Mouse (Mus musculus) heart, postnatal 25 days (tissue): ENCODE measurements around the gene Pld2. TPM values are rescaled to one million over a fixed set of nuclear protein-coding genes. Genes with fewer than 3 reads are reported as not detected.
"Not testable (repeated sequence)": the region's sequence is repeated elsewhere in the genome, so short reads cannot be mapped to it uniquely, and the experiment has no call there.

Experiments
- DNase-seq: peaks from one replicate; pipeline ENCODE4 v3.0.0; 2022; ENCODE audit warnings: low spot score
- intact Hi-C: fragments of 180-260 bp; cut with DNase I; formaldehyde crosslinking; loops from one replicate; pipeline ENCODE4 v1.15.1; 2025
- total RNA-seq, 2 experiments: library from RNA; stranded (reverse); gene quantifications; 2 replicates each; pipeline ENCODE4 v1.2.3; 2021

The Pld2 gene
- 1 to 10 TPM; 6.5 to 7.4 TPM for total RNA-seq

GRCm38 (mm10) chr11:70539877-70540587, at the start of gene Pld2:
TSS of gene Pld2 (plus strand) at chr11:70540064.
- peak; percentile 84 for DNase-seq

GRCm38 (mm10) chr11:70499566-70500475, 40.0 kb upstream of the Pld2 start:
- no peak for DNase-seq
- intact Hi-C loops = loop anchor here (2.0 kb wide), 1 partner anchor 41 kb away; the partner anchor contains the start of genes Cxcl16 and Zmynd15

More at GRCm38 (mm10) chr11:70539877-70540587, at the start of gene Pld2:
- intact Hi-C loops = loop anchor here (1.0 to 2.0 kb wide), 2 partner anchors 23 to 65 kb away; partner anchors contain the start of gene Mink1

- no peak for DNase-seq
- intact Hi-C loops = loop anchor here (2.0 kb wide), 1 partner anchor 42 kb away; the partner anchor contains the start of genes Cxcl16 and Zmynd15
Measured at GRCm38 (mm10) chr11:70500476-70500812, 39.4 kb upstream of the Pld2 start.

- intact Hi-C loops = no loop called here
- no peak for DNase-seq
Measured at GRCm38 (mm10) chr11:70502018-70502417, 37.8 kb upstream of the Pld2 start.

- intact Hi-C loops = no loop called here
- no peak for DNase-seq
Measured at GRCm38 (mm10) chr11:70504970-70505369, 34.9 kb upstream of the Pld2 start, which contains the start of gene Tm4sf5. TSS of gene Tm4sf5 (plus strand) at chr11:70505244.

- intact Hi-C loops = loop anchor here (1.0 to 2.0 kb wide), 3 partner anchors 54 to 92 kb away; no protein-coding TSS in a partner anchor
- DNase-seq = peak; percentile 38
Measured at GRCm38 (mm10) chr11:70506385-70506784, 33.5 kb upstream of the Pld2 start.

GRCm38 (mm10) chr11:70506962-70507515, 32.8 kb upstream of the Pld2 start:
- DNase-seq = no peak
- intact Hi-C loops = loop anchor here (1.0 to 2.0 kb wide), 3 partner anchors 54 to 93 kb away; no protein-coding TSS in a partner anchor

GRCm38 (mm10) chr11:70509753-70510564, 29.9 kb upstream of the Pld2 start:
- intact Hi-C loops = no loop called here
- no peak for DNase-seq

GRCm38 (mm10) chr11:70511242-70511641, 28.6 kb upstream of the Pld2 start:
- intact Hi-C loops = no loop called here
- no peak for DNase-seq

GRCm38 (mm10) chr11:70511825-70512224, 28.0 kb upstream of the Pld2 start:
- intact Hi-C loops = no loop called here
- DNase-seq = no peak

GRCm38 (mm10) chr11:70512709-70513342, 27.0 kb upstream of the Pld2 start:
- no peak for DNase-seq
- intact Hi-C loops = no loop called here

- intact Hi-C loops = no loop called here
- DNase-seq = peak; percentile 44
Measured at GRCm38 (mm10) chr11:70513520-70513919, 26.3 kb upstream of the Pld2 start.

GRCm38 (mm10) chr11:70514288-70514687, 25.6 kb upstream of the Pld2 start, which contains the start of gene Vmo1:
TSS of gene Vmo1 (minus strand) at chr11:70514616.
- no peak for DNase-seq
- intact Hi-C loops = no loop called here

GRCm38 (mm10) chr11:70516352-70516751, 23.5 kb upstream of the Pld2 start:
- DNase-seq = no peak
- intact Hi-C loops = loop anchor here (1.0 to 5.0 kb wide), 3 partner anchors 89 to 238 kb away; no protein-coding TSS in a partner anchor

GRCm38 (mm10) chr11:70518436-70518835, 21.4 kb upstream of the Pld2 start:
- no peak for DNase-seq
- intact Hi-C loops = loop anchor here (5.0 kb wide), 1 partner anchor 109 kb away; no protein-coding TSS in a partner anchor

- DNase-seq = no peak
- intact Hi-C loops = loop anchor here (5.0 kb wide), 1 partner anchor 108 kb away; no protein-coding TSS in a partner anchor
Measured at GRCm38 (mm10) chr11:70518923-70519322, 20.9 kb upstream of the Pld2 start, which contains the start of gene Gltpd2. TSS of gene Gltpd2 (plus strand) at chr11:70519196.

- peak; percentile 34 for DNase-seq
- intact Hi-C loops = no loop called here
Measured at GRCm38 (mm10) chr11:70520178-70520769, 19.6 kb upstream of the Pld2 start.

GRCm38 (mm10) chr11:70523306-70523989, 16.4 kb upstream of the Pld2 start:
- DNase-seq, intact Hi-C loops: not testable (repeated sequence)
